Mouse (Mus musculus): Measurements from ENCODE around the gene Birc6. TPM values are rescaled to one million over a fixed set of nuclear protein-coding genes. Genes with fewer than 3 reads are reported as not detected.

Gene Birc6
- total and polyA plus RNA-seq, 2 experiments: 33.2 to 107 TPM

GRCm38 (mm10) chr17:74526117-74526516 is 2.0 kb upstream of the Birc6 start:
- DNase-seq (ENCODE audit: extremely low read depth, low read depth, low spot score): peak; percentile 68
- TF ChIP-seq CTCF (IDR thresholded peaks at IDR 0.05; ENCODE audit: low read depth, low read length) (no peak), POLR2A (IDR thresholded peaks at IDR 0.05; ENCODE audit: extremely low read depth, insufficient read depth, low read length) (no peak)
- 89% methylated on average over 2 of the region's 2 CpGs for WGBS
- H3K4me3 ChIP-seq (ENCODE audit: insufficient read depth, low read depth, low read length): no peak overlapping the region
- no peak overlapping the region for H3K9ac ChIP-seq (ENCODE audit: low read depth, low read length)
- no peak overlapping the region for H3K27ac ChIP-seq (replicated peaks; ENCODE audit: insufficient read depth, low read depth, low read length)
- H3K27me3 ChIP-seq (ENCODE audit: control insufficient read depth, insufficient read depth, low read length): no peaks in the 10 kb centered on the region
- H3K4me1 ChIP-seq (ENCODE audit: control insufficient read depth, insufficient read depth, low read length): peaks cover 4% of the 10 kb centered on the region; the same call in 1 of the 2 replicates
- H3K36me3 ChIP-seq (ENCODE audit: control insufficient read depth, insufficient read depth, low read length): no peaks in the 10 kb centered on the region
- H3K79me2 ChIP-seq (ENCODE audit: control insufficient read depth, insufficient read depth, low read length): peaks cover 13% of the 10 kb centered on the region; the same call in 1 of the 2 replicates

GRCm38 (mm10) chr17:74526806-74527653 is 1.1 kb upstream of the Birc6 start:
- DNase-seq (ENCODE audit: extremely low read depth, low read depth, low spot score): no peak
- Histone ChIP-seq H3K4me1 (ENCODE audit: control insufficient read depth, insufficient read depth, low read length) (peaks cover 4% of the 10 kb centered on the region; the same call in 1 of the 2 replicates), H3K9ac (ENCODE audit: low read depth, low read length) (no peak overlapping the region), H3K27me3 (ENCODE audit: control insufficient read depth, insufficient read depth, low read length) (no peaks in the 10 kb centered on the region), H3K79me2 (ENCODE audit: control insufficient read depth, insufficient read depth, low read length) (peaks cover 13% of the 10 kb centered on the region; the same call in 1 of the 2 replicates), H3K36me3 (ENCODE audit: control insufficient read depth, insufficient read depth, low read length) (no peaks in the 10 kb centered on the region), H3K4me3 (ENCODE audit: insufficient read depth, low read depth, low read length) (peak overlapping the region; percentile 58; the same call in 1 of the 2 replicates), H3K27ac (replicated peaks; ENCODE audit: insufficient read depth, low read depth, low read length) (peak overlapping the region; percentile 90)
- TF ChIP-seq CTCF (IDR thresholded peaks at IDR 0.05; ENCODE audit: low read depth, low read length) (no peak), POLR2A (IDR thresholded peaks at IDR 0.05; ENCODE audit: extremely low read depth, insufficient read depth, low read length) (no peak)
- WGBS: 90% methylated on average over 9 of the region's 9 CpGs

- Histone ChIP-seq H3K27ac (replicated peaks; ENCODE audit: insufficient read depth, low read depth, low read length) (peak overlapping the region; percentile 72), H3K4me1 (ENCODE audit: control insufficient read depth, insufficient read depth, low read length) (peaks cover 4% of the 10 kb centered on the region; the same call in 1 of the 2 replicates), H3K4me3 (ENCODE audit: insufficient read depth, low read depth, low read length) (peak overlapping the region; percentile 92), H3K36me3 (ENCODE audit: control insufficient read depth, insufficient read depth, low read length) (no peaks in the 10 kb centered on the region), H3K79me2 (ENCODE audit: control insufficient read depth, insufficient read depth, low read length) (peaks cover 27% of the 10 kb centered on the region), H3K9ac (ENCODE audit: low read depth, low read length) (peak overlapping the region; percentile 93), H3K27me3 (ENCODE audit: control insufficient read depth, insufficient read depth, low read length) (no peaks in the 10 kb centered on the region)
- TF ChIP-seq CTCF (IDR thresholded peaks at IDR 0.05; ENCODE audit: low read depth, low read length): no peak
- no peak for TF ChIP-seq POLR2A (IDR thresholded peaks at IDR 0.05; ENCODE audit: extremely low read depth, insufficient read depth, low read length)
- no peak for DNase-seq (ENCODE audit: extremely low read depth, low read depth, low spot score)
- WGBS: under 1% methylated on average over 72 of the region's 72 CpGs
Measured at GRCm38 (mm10) chr17:74528648-74529532, 795 bp downstream of the Birc6 start.

- H3K4me3 ChIP-seq (ENCODE audit: insufficient read depth, low read depth, low read length): peak overlapping the region; percentile 92
- peaks cover 4% of the 10 kb centered on the region; the same call in 1 of the 2 replicates for H3K4me1 ChIP-seq (ENCODE audit: control insufficient read depth, insufficient read depth, low read length)
- no peak for TF ChIP-seq CTCF (IDR thresholded peaks at IDR 0.05; ENCODE audit: low read depth, low read length)
- TF ChIP-seq POLR2A (IDR thresholded peaks at IDR 0.05; ENCODE audit: extremely low read depth, insufficient read depth, low read length): no peak
- no peaks in the 10 kb centered on the region for H3K36me3 ChIP-seq (ENCODE audit: control insufficient read depth, insufficient read depth, low read length)
- H3K27ac ChIP-seq (replicated peaks; ENCODE audit: insufficient read depth, low read depth, low read length): peak overlapping the region; percentile 72; the same call in 1 of the 2 replicates
- peak overlapping the region; percentile 93 for H3K9ac ChIP-seq (ENCODE audit: low read depth, low read length)
- H3K79me2 ChIP-seq (ENCODE audit: control insufficient read depth, insufficient read depth, low read length): peaks cover 29% of the 10 kb centered on the region
- 4% methylated on average over 3 of the region's 3 CpGs for WGBS
- peak; percentile 61 for DNase-seq (ENCODE audit: extremely low read depth, low read depth, low spot score)
- H3K27me3 ChIP-seq (ENCODE audit: control insufficient read depth, insufficient read depth, low read length): no peaks in the 10 kb centered on the region
Measured at GRCm38 (mm10) chr17:74529533-74529824, 1.4 kb downstream of the Birc6 start.

- Histone ChIP-seq H3K9ac (ENCODE audit: low read depth, low read length) (no peak overlapping the region), H3K27ac (replicated peaks; ENCODE audit: insufficient read depth, low read depth, low read length) (no peak overlapping the region), H3K27me3 (ENCODE audit: control insufficient read depth, insufficient read depth, low read length) (no peaks in the 10 kb centered on the region), H3K4me3 (ENCODE audit: insufficient read depth, low read depth, low read length) (no peak overlapping the region), H3K36me3 (ENCODE audit: control insufficient read depth, insufficient read depth, low read length) (no peaks in the 10 kb centered on the region), H3K4me1 (ENCODE audit: control insufficient read depth, insufficient read depth, low read length) (peaks cover 8% of the 10 kb centered on the region; the same call in 1 of the 2 replicates), H3K79me2 (ENCODE audit: control insufficient read depth, insufficient read depth, low read length) (peaks cover 34% of the 10 kb centered on the region)
- TF ChIP-seq POLR2A (IDR thresholded peaks at IDR 0.05; ENCODE audit: extremely low read depth, insufficient read depth, low read length) (no peak), CTCF (IDR thresholded peaks at IDR 0.05; ENCODE audit: low read depth, low read length) (no peak)
- 97% methylated on average over 4 of the region's 4 CpGs for WGBS
- no peak for DNase-seq (ENCODE audit: extremely low read depth, low read depth, low spot score)
Measured at GRCm38 (mm10) chr17:74534971-74535370, 6.9 kb downstream of the Birc6 start.
